Mouse (Mus musculus): Measurements from ENCODE around the gene Tapbp. TPM values are rescaled to one million over a fixed set of nuclear protein-coding genes. Genes with fewer than 3 reads are reported as not detected.

Gene Tapbp
- polyA plus RNA-seq, 1 experiment, result 106 TPM

DNA sequence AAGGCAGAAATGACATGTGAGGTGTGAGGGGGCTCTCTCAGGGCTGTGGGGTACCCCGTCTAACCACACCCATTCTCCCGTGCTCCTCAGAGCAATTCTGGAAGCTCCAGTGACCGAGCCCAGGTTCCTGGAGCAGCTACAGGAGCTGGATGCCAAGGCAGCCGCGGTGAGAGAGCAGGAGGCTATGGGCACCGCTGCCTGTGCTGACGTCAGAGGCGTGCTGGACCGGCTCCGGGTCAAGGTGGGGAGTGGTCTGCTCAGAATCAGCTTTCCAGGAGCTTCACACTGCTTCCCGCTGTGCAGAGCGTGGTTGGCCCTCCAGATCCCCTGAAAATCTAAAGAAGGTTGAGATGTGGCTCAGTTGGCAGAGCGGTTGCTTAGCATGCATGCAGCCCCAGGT, 43.4 kb downstream of the Tapbp start:
- Histone ChIP-seq H3K27me3 (replicated peaks; ENCODE audit: control insufficient read depth, insufficient read depth, low read length) (no peaks in the 10 kb centered on the region), H3K27ac (ENCODE audit: insufficient read depth, low read depth, low read length) (no peak overlapping the region), H3K4me1 (ENCODE audit: control insufficient read depth, insufficient read depth, low read length) (peaks cover 10% of the 10 kb centered on the region; the same call in 1 of the 2 replicates), H3K4me3 (ENCODE audit: insufficient read depth, low read depth, low read length) (no peak overlapping the region), H3K36me3 (ENCODE audit: control insufficient read depth, insufficient read depth, low read length) (no peaks in the 10 kb centered on the region; the same call in none of the 2 replicates)
- WGBS, result 96% methylated on average over 13 of the region's 13 CpGs
- no peak for DNase-seq
- TF ChIP-seq POLR2A (IDR thresholded peaks at IDR 0.05; ENCODE audit: low read depth, low read length), result no peak
- TF ChIP-seq CTCF (conservative IDR thresholded peaks at IDR 0.05; ENCODE audit: insufficient read depth, insufficient read length, low read depth, low read length), result no peak

DNA sequence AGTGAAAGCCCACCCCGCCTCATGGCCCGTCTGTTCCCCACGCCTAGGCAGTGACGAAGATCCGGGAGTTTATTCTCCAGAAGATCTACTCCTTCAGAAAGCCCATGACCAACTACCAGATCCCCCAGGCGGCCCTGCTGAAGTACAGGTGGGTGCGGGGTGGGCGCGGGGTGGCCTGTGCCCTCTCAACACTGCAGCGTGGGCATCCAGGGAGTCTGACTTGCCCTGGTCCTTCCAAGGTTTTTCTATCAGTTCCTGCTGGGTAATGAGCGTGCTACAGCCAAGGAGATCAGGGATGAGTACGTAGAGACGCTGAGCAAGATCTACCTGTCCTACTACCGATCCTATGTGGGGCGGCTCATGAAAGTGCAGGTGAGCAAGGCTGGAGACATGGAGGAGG, 44.2 kb downstream of the Tapbp start:
- 94% methylated on average over 15 of the region's 15 CpGs for WGBS
- TF ChIP-seq CTCF (conservative IDR thresholded peaks at IDR 0.05; ENCODE audit: insufficient read depth, insufficient read length, low read depth, low read length), result no peak
- no peak for TF ChIP-seq POLR2A (IDR thresholded peaks at IDR 0.05; ENCODE audit: low read depth, low read length)
- Histone ChIP-seq H3K36me3 (ENCODE audit: control insufficient read depth, insufficient read depth, low read length) (no peaks in the 10 kb centered on the region; the same call in none of the 2 replicates), H3K4me1 (ENCODE audit: control insufficient read depth, insufficient read depth, low read length) (peaks cover 4% of the 10 kb centered on the region; the same call in 1 of the 2 replicates), H3K4me3 (ENCODE audit: insufficient read depth, low read depth, low read length) (no peak overlapping the region), H3K27ac (ENCODE audit: insufficient read depth, low read depth, low read length) (no peak overlapping the region), H3K27me3 (replicated peaks; ENCODE audit: control insufficient read depth, insufficient read depth, low read length) (no peaks in the 10 kb centered on the region)
- no peak for DNase-seq

DNA sequence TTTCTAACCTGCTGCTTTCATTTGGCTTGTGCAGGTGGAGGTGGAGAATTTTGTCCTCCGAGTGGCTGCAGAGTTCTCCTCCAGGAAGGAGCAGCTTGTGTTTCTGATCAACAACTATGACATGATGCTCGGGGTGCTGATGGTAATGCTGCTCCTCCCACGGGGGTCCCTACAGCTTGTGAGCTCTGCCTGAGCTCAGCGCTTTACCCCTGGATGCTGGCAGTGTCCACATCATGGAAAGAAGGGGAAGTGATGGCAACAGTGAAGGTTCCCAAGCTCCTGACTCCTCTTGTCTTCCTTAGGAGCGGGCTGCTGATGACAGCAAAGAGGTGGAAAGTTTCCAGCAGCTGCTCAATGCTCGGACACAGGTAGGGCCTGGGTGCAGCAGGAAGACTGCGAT, 47.2 kb downstream of the Tapbp start:
- Histone ChIP-seq H3K27ac (ENCODE audit: insufficient read depth, low read depth, low read length) (no peak overlapping the region), H3K4me1 (ENCODE audit: control insufficient read depth, insufficient read depth, low read length) (no peaks in the 10 kb centered on the region), H3K36me3 (ENCODE audit: control insufficient read depth, insufficient read depth, low read length) (no peaks in the 10 kb centered on the region; the same call in none of the 2 replicates), H3K4me3 (ENCODE audit: insufficient read depth, low read depth, low read length) (no peak overlapping the region), H3K27me3 (replicated peaks; ENCODE audit: control insufficient read depth, insufficient read depth, low read length) (no peaks in the 10 kb centered on the region)
- no peak for DNase-seq
- TF ChIP-seq POLR2A (IDR thresholded peaks at IDR 0.05; ENCODE audit: low read depth, low read length), result no peak
- TF ChIP-seq CTCF (conservative IDR thresholded peaks at IDR 0.05; ENCODE audit: insufficient read depth, insufficient read length, low read depth, low read length), result no peak
- 89% methylated on average over 7 of the region's 7 CpGs for WGBS

- WGBS, result 80% methylated on average over 17 of the region's 17 CpGs
Measured at GRCm38 (mm10) chr17:33965082-33965845, 49.6 kb downstream of the Tapbp start.

GRCm38 (mm10) chr17:33965846-33966550, 50.3 kb downstream of the Tapbp start:
- no peak for DNase-seq
- H3K27ac ChIP-seq (ENCODE audit: insufficient read depth, low read depth, low read length), result no peak overlapping the region

More at GRCm38 (mm10) chr17:33965082-33965845, 49.6 kb downstream of the Tapbp start:
- no peak for TF ChIP-seq CTCF (conservative IDR thresholded peaks at IDR 0.05; ENCODE audit: insufficient read depth, insufficient read length, low read depth, low read length)
- TF ChIP-seq POLR2A (IDR thresholded peaks at IDR 0.05; ENCODE audit: low read depth, low read length), result no peak
- H3K27ac ChIP-seq (ENCODE audit: insufficient read depth, low read depth, low read length), result no peak overlapping the region
- no peak for DNase-seq
- H3K4me3 ChIP-seq (ENCODE audit: insufficient read depth, low read depth, low read length), result no peak overlapping the region
- H3K4me1 ChIP-seq (ENCODE audit: control insufficient read depth, insufficient read depth, low read length), result no peaks in the 10 kb centered on the region; the same call in 1 of the 2 replicates
- H3K27me3 ChIP-seq (replicated peaks; ENCODE audit: control insufficient read depth, insufficient read depth, low read length), result no peaks in the 10 kb centered on the region
- H3K36me3 ChIP-seq (ENCODE audit: control insufficient read depth, insufficient read depth, low read length), result no peaks in the 10 kb centered on the region; the same call in 1 of the 2 replicates

GRCm38 (mm10) chr17:33968489-33968888, 52.8 kb downstream of the Tapbp start:
- H3K27ac ChIP-seq (ENCODE audit: insufficient read depth, low read depth, low read length), result no peak overlapping the region
- no peak overlapping the region for H3K4me3 ChIP-seq (ENCODE audit: insufficient read depth, low read depth, low read length)
- H3K36me3 ChIP-seq (ENCODE audit: control insufficient read depth, insufficient read depth, low read length), result no peaks in the 10 kb centered on the region
- DNase-seq, result peak; percentile 89
- no peaks in the 10 kb centered on the region for H3K27me3 ChIP-seq (replicated peaks; ENCODE audit: control insufficient read depth, insufficient read depth, low read length)
- TF ChIP-seq CTCF (conservative IDR thresholded peaks at IDR 0.05; ENCODE audit: insufficient read depth, insufficient read length, low read depth, low read length) (peak; percentile 92), POLR2A (IDR thresholded peaks at IDR 0.05; ENCODE audit: low read depth, low read length) (no peak)
- H3K4me1 ChIP-seq (ENCODE audit: control insufficient read depth, insufficient read depth, low read length), result no peaks in the 10 kb centered on the region; the same call in 1 of the 2 replicates
- 2% methylated on average over 9 of the region's 9 CpGs for WGBS

More at GRCm38 (mm10) chr17:33965846-33966550, 50.3 kb downstream of the Tapbp start:
- Histone ChIP-seq H3K4me1 (ENCODE audit: control insufficient read depth, insufficient read depth, low read length) (no peaks in the 10 kb centered on the region; the same call in 1 of the 2 replicates), H3K27me3 (replicated peaks; ENCODE audit: control insufficient read depth, insufficient read depth, low read length) (no peaks in the 10 kb centered on the region), H3K4me3 (ENCODE audit: insufficient read depth, low read depth, low read length) (no peak overlapping the region), H3K36me3 (ENCODE audit: control insufficient read depth, insufficient read depth, low read length) (no peaks in the 10 kb centered on the region)
- TF ChIP-seq CTCF (conservative IDR thresholded peaks at IDR 0.05; ENCODE audit: insufficient read depth, insufficient read length, low read depth, low read length) (no peak), POLR2A (IDR thresholded peaks at IDR 0.05; ENCODE audit: low read depth, low read length) (no peak)
- WGBS, result 85% methylated on average over 16 of the region's 16 CpGs

DNA sequence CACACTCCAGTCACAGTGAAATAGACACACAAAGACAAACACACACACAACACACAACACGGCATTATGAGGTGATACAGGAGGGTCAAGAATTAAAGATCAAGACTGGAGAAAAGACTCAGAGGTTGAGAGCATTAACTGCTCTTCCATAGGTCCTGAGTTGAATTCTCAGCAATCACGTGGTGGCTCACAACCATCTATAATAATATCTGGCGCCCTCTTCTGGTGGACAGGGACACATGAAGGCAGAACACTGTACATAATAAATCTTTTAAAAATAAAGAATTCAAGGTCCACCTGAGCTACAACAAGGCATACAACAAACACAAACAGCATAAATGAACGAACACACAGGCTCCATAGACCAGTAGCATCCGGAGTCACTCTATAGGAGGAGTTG, 53.2 kb downstream of the Tapbp start:
- peak; percentile 70 for DNase-seq
- Histone ChIP-seq H3K4me3 (ENCODE audit: insufficient read depth, low read depth, low read length) (no peak overlapping the region), H3K27me3 (replicated peaks; ENCODE audit: control insufficient read depth, insufficient read depth, low read length) (no peaks in the 10 kb centered on the region), H3K4me1 (ENCODE audit: control insufficient read depth, insufficient read depth, low read length) (no peaks in the 10 kb centered on the region; the same call in 1 of the 2 replicates), H3K36me3 (ENCODE audit: control insufficient read depth, insufficient read depth, low read length) (no peaks in the 10 kb centered on the region), H3K27ac (ENCODE audit: insufficient read depth, low read depth, low read length) (no peak overlapping the region)
- no peak for TF ChIP-seq POLR2A (IDR thresholded peaks at IDR 0.05; ENCODE audit: low read depth, low read length)
- TF ChIP-seq CTCF (conservative IDR thresholded peaks at IDR 0.05; ENCODE audit: insufficient read depth, insufficient read length, low read depth, low read length), result no peak
- 29% methylated on average over 5 of the region's 5 CpGs for WGBS

Data from kidney, adult 2 months (tissue).